Mouse (Mus musculus) C2C12 (cell line): ENCODE measurements at regions not wholly inside any gene's neighbourhood (a gene's known extent, or its start where the extent isn't known, plus 50 kb on each side); places are given as distances from the start of the nearest gene placed in this dataset.

Experiments used
- H3K27me3 ChIP-seq: one replicate; pipeline ENCODE4 v1.6.1; 2011; ENCODE audit not compliant: control insufficient read depth, insufficient read depth, insufficient read length
- H3K36me3 ChIP-seq: one replicate; pipeline ENCODE4 v1.6.1; 2011; ENCODE audit not compliant: control insufficient read depth, insufficient read depth
- H3K4me3 ChIP-seq: one replicate; pipeline ENCODE4 v1.5.1; 2011; ENCODE audit warnings: mild to moderate bottlenecking, control low read depth; ENCODE audit not compliant: poor library complexity, insufficient read depth, severe bottlenecking
- H3K79me2 ChIP-seq: one replicate; pipeline ENCODE4 v1.6.1; 2011; ENCODE audit not compliant: control insufficient read depth, insufficient read depth
- H3K79me3 ChIP-seq: one replicate; pipeline ENCODE4 v1.6.1; 2011; ENCODE audit warnings: low read depth, control low read depth
- H3ac ChIP-seq: one replicate; pipeline ENCODE3; 2011; ENCODE audit warnings: low read depth; ENCODE audit not compliant: control insufficient read depth, insufficient read length
- CEBPB ChIP-seq: IDR thresholded peaks from one replicate; pipeline ENCODE4 v1.6.1; 2011; ENCODE audit warnings: low read depth, mild to moderate bottlenecking, control low read depth, moderate library complexity
- CTCF ChIP-seq: IDR thresholded peaks from one replicate; pipeline ENCODE4 v1.5.1; 2011; ENCODE audit not compliant: control insufficient read depth, insufficient read depth, insufficient read length
- FOSL1 ChIP-seq: IDR thresholded peaks from one replicate; pipeline ENCODE4 v1.8.0; 2011; ENCODE audit warnings: mild to moderate bottlenecking, low read length; ENCODE audit not compliant: poor library complexity, insufficient read depth, severe bottlenecking
- MAX ChIP-seq: IDR thresholded peaks from one replicate; pipeline ENCODE4 v1.6.1; 2011; ENCODE audit warnings: mild to moderate bottlenecking, control low read depth
- MYOD1 ChIP-seq: IDR thresholded peaks from one replicate; pipeline ENCODE4 v1.6.1; 2011; ENCODE audit warnings: low read depth; ENCODE audit not compliant: control insufficient read depth, insufficient read length
- MYOG ChIP-seq: IDR thresholded peaks from one replicate; pipeline ENCODE4 v1.6.1; 2011; ENCODE audit not compliant: control insufficient read depth, insufficient read length; ENCODE audit errors: extremely low read depth
- USF1 ChIP-seq: IDR thresholded peaks from one replicate; pipeline ENCODE4 v1.6.1; 2011; ENCODE audit warnings: low read depth, mild to moderate bottlenecking, control low read depth, moderate library complexity

- H3K79me3 ChIP-seq = no peaks in the 10 kb centered on the region
- H3K4me3 ChIP-seq = no peak overlapping the region
- H3ac ChIP-seq = no peak overlapping the region
- TF ChIP-seq MYOG = no peak
- TF ChIP-seq USF1 = no peak
- TF ChIP-seq CTCF = no peak
- no peak for TF ChIP-seq MYOD1
- no peak for TF ChIP-seq MAX
- TF ChIP-seq FOSL1 = no peak
- TF ChIP-seq CEBPB = no peak
- no peaks in the 10 kb centered on the region for H3K36me3 ChIP-seq
- H3K27me3 ChIP-seq = peaks cover 52% of the 10 kb centered on the region
- H3K79me2 ChIP-seq = no peaks in the 10 kb centered on the region
These were observed 178.3 kb upstream of the Topaz1 start for GRCm38 (mm10) chr9:122568691-122569441.

GRCm38 (mm10) chr9:122569511-122570455 lies 177.4 kb upstream of the Topaz1 start:
- H3K27me3 ChIP-seq = peaks cover 56% of the 10 kb centered on the region
- H3K4me3 ChIP-seq = no peak overlapping the region
- no peak overlapping the region for H3ac ChIP-seq
- H3K79me2 ChIP-seq = no peaks in the 10 kb centered on the region
- TF ChIP-seq MAX = no peak
- no peak for TF ChIP-seq CEBPB
- no peaks in the 10 kb centered on the region for H3K79me3 ChIP-seq
- H3K36me3 ChIP-seq = no peaks in the 10 kb centered on the region

- no peaks in the 10 kb centered on the region for H3K79me2 ChIP-seq
These were observed 176.1 kb upstream of the Topaz1 start for GRCm38 (mm10) chr9:122571001-122571400.

GRCm38 (mm10) chr9:122571402-122572059 lies 175.6 kb upstream of the Topaz1 start:
- no peak overlapping the region for H3ac ChIP-seq
- TF ChIP-seq MYOD1 (no peak), USF1 (no peak), FOSL1 (no peak), CTCF (no peak)
- peaks cover 58% of the 10 kb centered on the region for H3K27me3 ChIP-seq
- no peaks in the 10 kb centered on the region for H3K36me3 ChIP-seq
- no peaks in the 10 kb centered on the region for H3K79me2 ChIP-seq
- H3K4me3 ChIP-seq = no peak overlapping the region
- H3K79me3 ChIP-seq = no peaks in the 10 kb centered on the region

More at GRCm38 (mm10) chr9:122571001-122571400, 176.1 kb upstream of the Topaz1 start:
- TF ChIP-seq MAX (no peak), CEBPB (no peak), USF1 (no peak), MYOD1 (no peak), CTCF (no peak), MYOG (no peak), FOSL1 (no peak)
- H3K79me3 ChIP-seq = no peaks in the 10 kb centered on the region
- no peaks in the 10 kb centered on the region for H3K36me3 ChIP-seq
- H3K27me3 ChIP-seq = peaks cover 57% of the 10 kb centered on the region
- H3ac ChIP-seq = no peak overlapping the region
- H3K4me3 ChIP-seq = no peak overlapping the region

- Histone ChIP-seq H3K79me3 (no peaks in the 10 kb centered on the region), H3K27me3 (peaks cover 64% of the 10 kb centered on the region), H3K79me2 (no peaks in the 10 kb centered on the region), H3ac (no peak overlapping the region), H3K4me3 (no peak overlapping the region), H3K36me3 (no peaks in the 10 kb centered on the region)
- TF ChIP-seq CEBPB (no peak), MYOG (no peak), MAX (no peak), MYOD1 (no peak)
These were observed 174.9 kb upstream of the Topaz1 start for GRCm38 (mm10) chr9:122572060-122572835.
